Mouse (Mus musculus): ENCODE results near the gene Slc26a1.

Slc26a1 gene

GRCm38 (mm10) chr5:108675251-108675816 lies at the start of gene Slc26a1:
Gene Slc26a1, minus strand, starts transcription at chr5:108675569.
- no peak for DNase-seq (ENCODE audit: low spot score)

GRCm38 (mm10) chr5:108724006-108724405 lies 48.6 kb upstream of the Slc26a1 start:
- DNase-seq (ENCODE audit: low spot score): peak; percentile 90

- no peak for DNase-seq (ENCODE audit: low spot score)
Observed at GRCm38 (mm10) chr5:108719761-108720160, 44.4 kb upstream of the Slc26a1 start.

GRCm38 (mm10) chr5:108718051-108718450 lies 42.7 kb upstream of the Slc26a1 start:
- peak; percentile 58 for DNase-seq (ENCODE audit: low spot score)

- DNase-seq (ENCODE audit: low spot score): no peak
Observed at GRCm38 (mm10) chr5:108715974-108716373, 40.6 kb upstream of the Slc26a1 start.

GRCm38 (mm10) chr5:108714149-108714548 lies 38.8 kb upstream of the Slc26a1 start:
- DNase-seq (ENCODE audit: low spot score): peak; percentile 92

- DNase-seq (ENCODE audit: low spot score): peak; percentile 94
Observed at GRCm38 (mm10) chr5:108713691-108714090, 38.3 kb upstream of the Slc26a1 start.

GRCm38 (mm10) chr5:108713096-108713495 lies 37.7 kb upstream of the Slc26a1 start:
- peak; percentile 90 for DNase-seq (ENCODE audit: low spot score)

- no peak for DNase-seq (ENCODE audit: low spot score)
Observed at GRCm38 (mm10) chr5:108711968-108712367, 36.6 kb upstream of the Slc26a1 start.

- no peak for DNase-seq (ENCODE audit: low spot score)
Observed at GRCm38 (mm10) chr5:108708981-108709731, 33.8 kb upstream of the Slc26a1 start.

- peak; percentile 29 for DNase-seq (ENCODE audit: low spot score)
Observed at GRCm38 (mm10) chr5:108708419-108708818, 33.0 kb upstream of the Slc26a1 start.

- DNase-seq (ENCODE audit: low spot score): no peak
Observed at GRCm38 (mm10) chr5:108707758-108708157, 32.4 kb upstream of the Slc26a1 start.

GRCm38 (mm10) chr5:108703754-108704626 lies 28.6 kb upstream of the Slc26a1 start:
- DNase-seq (ENCODE audit: low spot score): no peak

GRCm38 (mm10) chr5:108701341-108702021 lies 26.1 kb upstream of the Slc26a1 start:
- DNase-seq (ENCODE audit: low spot score): no peak

GRCm38 (mm10) chr5:108700346-108700745 lies 25.0 kb upstream of the Slc26a1 start:
- no peak for DNase-seq (ENCODE audit: low spot score)

GRCm38 (mm10) chr5:108697341-108697753 lies 22.0 kb upstream of the Slc26a1 start:
- peak; percentile 45 for DNase-seq (ENCODE audit: low spot score)

- DNase-seq (ENCODE audit: low spot score): peak; percentile 79
Observed at GRCm38 (mm10) chr5:108696542-108696941, 21.2 kb upstream of the Slc26a1 start.

GRCm38 (mm10) chr5:108695861-108696260 lies 20.5 kb upstream of the Slc26a1 start:
- no peak for DNase-seq (ENCODE audit: low spot score)

- peak; percentile 55 for DNase-seq (ENCODE audit: low spot score)
Observed at GRCm38 (mm10) chr5:108694352-108695261, 19.2 kb upstream of the Slc26a1 start.

GRCm38 (mm10) chr5:108693872-108694288 lies 18.5 kb upstream of the Slc26a1 start:
- peak; percentile 92 for DNase-seq (ENCODE audit: low spot score)

- DNase-seq (ENCODE audit: low spot score): peak; percentile 70
Observed at GRCm38 (mm10) chr5:108692271-108692670, 16.9 kb upstream of the Slc26a1 start, which contains the start of gene Fgfrl1. Gene Fgfrl1, plus strand, starts transcription at chr5:108692382.

Data from adipocyte (in vitro differentiated cells).